Comparison of ENCODE assay signal across 9 mouse cellular contexts in genomic region chr5:136019907-136020306, GRCm38 (mm10). TPM values are rescaled to one million over a fixed set of nuclear protein-coding genes. Genes with fewer than 3 reads are reported as not detected.
DNase-seq lines count a peak whose midpoint lies in the region; ATAC-seq and TF ChIP-seq lines count a peak whose summit lies in the region.
"Had no signal": no experiment of that assay in that cellular context is flagged by ENCODE, and none has a peak within 500 bp of the region (broad histone marks: within the 10 kb centered on the region; RNA-seq: fewer than 3 reads in every experiment).

No protein-coding gene starts in this region.

- no peak overlapping the region for H3K27ac ChIP-seq in hindbrain, embryonic 12.5 days
- no peak overlapping the region for H3K27ac ChIP-seq in hindbrain, embryonic 14.5 days
- H3K27ac ChIP-seq in brown adipose tissue, adult 24 weeks (replicated peaks; ENCODE audit: low read depth, low read length), result peak overlapping the region; percentile 82; the same call in 1 of the 2 replicates
- H3K27ac ChIP-seq in liver, postnatal 0 days (ENCODE audit: low read depth), result no peak overlapping the region
- no peak overlapping the region for H3K27ac ChIP-seq in neural tube, embryonic 15.5 days (replicated peaks)
- H3K27ac ChIP-seq: layer of hippocampus, adult 2 months had no signal

- DNase-seq in hindbrain, embryonic 14.5 days (ENCODE audit: low spot score), result no peak
- peak; percentile 66 for DNase-seq in NIH3T3 (ENCODE audit: low read depth)
- no peak for DNase-seq in liver, postnatal 0 days
- no peak for DNase-seq in left cerebral cortex, postnatal 36 days (ENCODE audit: low spot score in 2 of 2)

- H3K9ac ChIP-seq in hindbrain, embryonic 12.5 days, result 0 out of 2 replicates have a peak overlapping the region, but pooled peaks have one; percentile 23
- no peak overlapping the region for H3K9ac ChIP-seq in hindbrain, embryonic 14.5 days
- no peak overlapping the region for H3K9ac ChIP-seq in liver, postnatal 0 days (replicated peaks)
- no peak overlapping the region for H3K9ac ChIP-seq in neural tube, embryonic 15.5 days (replicated peaks)

- no peaks in the 10 kb centered on the region for H3K9me3 ChIP-seq in hindbrain, embryonic 12.5 days (replicated peaks)
- H3K9me3 ChIP-seq in hindbrain, embryonic 14.5 days (ENCODE audit: control insufficient read depth, low read length), result no peaks in the 10 kb centered on the region
- no peaks in the 10 kb centered on the region for H3K9me3 ChIP-seq in liver, postnatal 0 days (ENCODE audit: low read length)
- no peaks in the 10 kb centered on the region for H3K9me3 ChIP-seq in neural tube, embryonic 15.5 days (replicated peaks)
- H3K9me3 ChIP-seq: G1E had no signal

- intact Hi-C loops in left cerebral cortex, postnatal 36 days (cut with DNase I), result no loop called here

- no peak overlapping the region for H3K4me2 ChIP-seq in hindbrain, embryonic 12.5 days (replicated peaks)
- H3K4me2 ChIP-seq in hindbrain, embryonic 14.5 days (replicated peaks), result no peak overlapping the region
- H3K4me2 ChIP-seq in liver, postnatal 0 days (ENCODE audit: low read depth, low read length), result no peak overlapping the region
- H3K4me2 ChIP-seq in neural tube, embryonic 15.5 days, result no peak overlapping the region

- no peak for TF ChIP-seq CTCF in liver, postnatal 0 days (IDR thresholded peaks at IDR 0.05; ENCODE audit: low read depth)

- 25% methylated on average over 1 of the region's 1 CpGs for WGBS in hindbrain, embryonic 12.5 days
- WGBS in hindbrain, embryonic 14.5 days, result 16% methylated on average over 1 of the region's 1 CpGs
- WGBS in liver, postnatal 0 days (ENCODE audit: insufficient replicate concordance), result 35% methylated on average over 1 of the region's 1 CpGs
- 35% methylated on average over 1 of the region's 1 CpGs for WGBS in neural tube, embryonic 15.5 days

- H3K27me3 ChIP-seq in hindbrain, embryonic 12.5 days, result no peaks in the 10 kb centered on the region
- H3K27me3 ChIP-seq in hindbrain, embryonic 14.5 days (ENCODE audit: control insufficient read depth, insufficient read depth, low read length), result no peaks in the 10 kb centered on the region
- H3K27me3 ChIP-seq in liver, postnatal 0 days (ENCODE audit: insufficient read depth, low read length), result no peaks in the 10 kb centered on the region
- H3K27me3 ChIP-seq in neural tube, embryonic 15.5 days (replicated peaks), result no peaks in the 10 kb centered on the region

- H3K36me3 ChIP-seq in hindbrain, embryonic 12.5 days, result peaks cover 19% of the 10 kb centered on the region
- peaks cover 5% of the 10 kb centered on the region; the same call in 1 of the 2 replicates for H3K36me3 ChIP-seq in hindbrain, embryonic 14.5 days (replicated peaks; ENCODE audit: control insufficient read depth, insufficient read depth)
- H3K36me3 ChIP-seq in liver, postnatal 0 days (replicated peaks; ENCODE audit: insufficient read depth, low read length), result no peaks in the 10 kb centered on the region
- H3K36me3 ChIP-seq in neural tube, embryonic 15.5 days, result peaks cover 2% of the 10 kb centered on the region; the same call in 1 of the 2 replicates

- H3K4me3 ChIP-seq in hindbrain, embryonic 12.5 days, result no peak overlapping the region
- no peak overlapping the region for H3K4me3 ChIP-seq in hindbrain, embryonic 14.5 days (replicated peaks; ENCODE audit: low read length)
- H3K4me3 ChIP-seq in brown adipose tissue, adult 24 weeks (ENCODE audit: insufficient read depth, low read depth, low read length), result no peak overlapping the region
- no peak overlapping the region for H3K4me3 ChIP-seq in liver, postnatal 0 days (ENCODE audit: low read depth, low read length)
- no peak overlapping the region for H3K4me3 ChIP-seq in neural tube, embryonic 15.5 days (replicated peaks)
- H3K4me3 ChIP-seq: layer of hippocampus, adult 2 months had no signal

- H3K4me1 ChIP-seq in hindbrain, embryonic 12.5 days, result peaks cover 10% of the 10 kb centered on the region; the same call in 1 of the 2 replicates
- no peaks in the 10 kb centered on the region; the same call in 1 of the 2 replicates for H3K4me1 ChIP-seq in hindbrain, embryonic 14.5 days (replicated peaks; ENCODE audit: control insufficient read depth, insufficient read depth, low read length)
- peaks cover 29% of the 10 kb centered on the region for H3K4me1 ChIP-seq in brown adipose tissue, adult 24 weeks (ENCODE audit: control insufficient read depth, insufficient read depth, insufficient read length, low read length)
- peaks cover 10% of the 10 kb centered on the region for H3K4me1 ChIP-seq in liver, postnatal 0 days (ENCODE audit: insufficient read depth)
- peaks cover 16% of the 10 kb centered on the region for H3K4me1 ChIP-seq in neural tube, embryonic 15.5 days

- no peak for TF ChIP-seq EP300 in liver, postnatal 0 days (IDR thresholded peaks at IDR 0.05; ENCODE audit: low read depth)

- no peak for ATAC-seq in hindbrain, embryonic 12.5 days (ENCODE audit: low FRiP score)
- no peak for ATAC-seq in hindbrain, embryonic 14.5 days (ENCODE audit: low FRiP score)
- peak; percentile 44 for ATAC-seq in liver, postnatal 0 days
- no peak for ATAC-seq in neural tube, embryonic 15.5 days (ENCODE audit: low FRiP score)

RNA-seq across cellular contexts. Expression of gene Upk3b, which starts 18.4 kb away (rescaled TPM):
- 0.05 TPM in 1 of 2 replicates, not detected in the other for polyA plus RNA-seq in hindbrain, embryonic 12.5 days (2016; fragmentation: Nextera tagmentation; extraction: Ambion mirVana)
- not detected in 2 replicates for polyA plus RNA-seq in hindbrain, embryonic 14.5 days (2014; fragmentation: Nextera tagmentation; extraction: Ambion mirVana)
- polyA plus RNA-seq in brown adipose tissue, adult 24 weeks (2012; ENCODE audit: insufficient read depth, insufficient read length, missing spikeins), result not detected in 2 replicates
- polyA plus RNA-seq in liver, postnatal 0 days (2015; fragmentation: Nextera tagmentation; extraction: Ambion mirVana), result 4.0 and 4.7 TPM in 2 replicates
- polyA plus RNA-seq in neural tube, embryonic 15.5 days (2015; fragmentation: Nextera tagmentation; extraction: Ambion mirVana), result 1.1 and 3.7 TPM in 2 replicates
- not detected for total RNA-seq in left cerebral cortex, postnatal 36 days (2021)
- total RNA-seq: layer of hippocampus, adult 2 months had no signal
- polyA plus RNA-seq: G1E had no signal

RNA-seq across cellular contexts. Expression of gene Dtx2, which starts 25.3 kb away (rescaled TPM):
- 31.4 and 34.5 TPM in 2 replicates for polyA plus RNA-seq in hindbrain, embryonic 12.5 days (2016; fragmentation: Nextera tagmentation; extraction: Ambion mirVana)
- polyA plus RNA-seq in hindbrain, embryonic 14.5 days (2014; fragmentation: Nextera tagmentation; extraction: Ambion mirVana), result 23.1 and 24.2 TPM in 2 replicates
- polyA plus RNA-seq in brown adipose tissue, adult 24 weeks (2012; ENCODE audit: insufficient read depth, insufficient read length, missing spikeins), result 16.2 and 18.3 TPM in 2 replicates
- polyA plus RNA-seq in liver, postnatal 0 days (2015; fragmentation: Nextera tagmentation; extraction: Ambion mirVana), result 4.8 and 4.9 TPM in 2 replicates
- 22.5 and 25.2 TPM in 2 replicates for polyA plus RNA-seq in neural tube, embryonic 15.5 days (2015; fragmentation: Nextera tagmentation; extraction: Ambion mirVana)
- 1 to 10 TPM; 7.7 to 8.4 TPM for total RNA-seq in left cerebral cortex, postnatal 36 days (2021)

RNA-seq across cellular contexts. Expression of gene Upk3bl, which starts 34.4 kb away (rescaled TPM):
- polyA plus RNA-seq in hindbrain, embryonic 12.5 days (2016; fragmentation: Nextera tagmentation; extraction: Ambion mirVana), result 1.5 and 2.0 TPM in 2 replicates
- polyA plus RNA-seq in hindbrain, embryonic 14.5 days (2014; fragmentation: Nextera tagmentation; extraction: Ambion mirVana), result not detected in 2 replicates
- not detected in 2 replicates for polyA plus RNA-seq in brown adipose tissue, adult 24 weeks (2012; ENCODE audit: insufficient read depth, insufficient read length, missing spikeins)
- polyA plus RNA-seq in liver, postnatal 0 days (2015; fragmentation: Nextera tagmentation; extraction: Ambion mirVana), result not detected in 2 replicates
- polyA plus RNA-seq in neural tube, embryonic 15.5 days (2015; fragmentation: Nextera tagmentation; extraction: Ambion mirVana), result 1.2 TPM in 1 of 2 replicates, not detected in the other
- total RNA-seq in left cerebral cortex, postnatal 36 days (2021), result not detected
- total RNA-seq: G1E; layer of hippocampus, adult 2 months had no signal
- polyA plus RNA-seq: G1E had no signal

RNA-seq across cellular contexts. Expression of gene Zp3, which starts 40.0 kb away (rescaled TPM):
- polyA plus RNA-seq in hindbrain, embryonic 12.5 days (2016; fragmentation: Nextera tagmentation; extraction: Ambion mirVana), result 0.32 TPM in 1 of 2 replicates, not detected in the other
- not detected in 2 replicates for polyA plus RNA-seq in hindbrain, embryonic 14.5 days (2014; fragmentation: Nextera tagmentation; extraction: Ambion mirVana)
- polyA plus RNA-seq in brown adipose tissue, adult 24 weeks (2012; ENCODE audit: insufficient read depth, insufficient read length, missing spikeins), result not detected in 2 replicates
- not detected in 2 replicates for polyA plus RNA-seq in liver, postnatal 0 days (2015; fragmentation: Nextera tagmentation; extraction: Ambion mirVana)
- 0.14 and 0.27 TPM in 2 replicates for polyA plus RNA-seq in neural tube, embryonic 15.5 days (2015; fragmentation: Nextera tagmentation; extraction: Ambion mirVana)
- total RNA-seq in left cerebral cortex, postnatal 36 days (2021), result not detected
- total RNA-seq: G1E; layer of hippocampus, adult 2 months had no signal
- polyA plus RNA-seq: G1E had no signal

RNA-seq across cellular contexts. Expression of gene Ssc4d, which starts 45.6 kb away (rescaled TPM):
- 1.7 and 3.7 TPM in 2 replicates for polyA plus RNA-seq in hindbrain, embryonic 12.5 days (2016; fragmentation: Nextera tagmentation; extraction: Ambion mirVana)
- 1.5 TPM in 2 replicates for polyA plus RNA-seq in hindbrain, embryonic 14.5 days (2014; fragmentation: Nextera tagmentation; extraction: Ambion mirVana)
- polyA plus RNA-seq in brown adipose tissue, adult 24 weeks (2012; ENCODE audit: insufficient read depth, insufficient read length, missing spikeins), result 2.9 and 6.7 TPM in 2 replicates
- 1.7 and 1.9 TPM in 2 replicates for polyA plus RNA-seq in liver, postnatal 0 days (2015; fragmentation: Nextera tagmentation; extraction: Ambion mirVana)
- 1.6 and 1.8 TPM in 2 replicates for polyA plus RNA-seq in neural tube, embryonic 15.5 days (2015; fragmentation: Nextera tagmentation; extraction: Ambion mirVana)
- total RNA-seq in left cerebral cortex, postnatal 36 days (2021), result 1 to 10 TPM; 1.4 TPM
